Mouse (Mus musculus) CD4-positive, CD25-positive, alpha-beta regulatory T cell, adult 9 weeks (primary cell): ENCODE results near the gene Nanos2. TPM values are rescaled to one million over a fixed set of nuclear protein-coding genes. Genes with fewer than 3 reads are reported as not detected.

ENCODE experiments used
- polyA plus RNA-seq: library from polyadenylated mRNA; unstranded; fragments of 100-300 nt; shearing (Covaris generic); gene quantifications from one replicate; pipeline ENCODE4 v1.2.1, GENCODE M21; 2017

The Nanos2 gene
- not detected for polyA plus RNA-seq

GRCm38 (mm10) chr7:18987100-18987499 lies at the start of gene Nanos2:
Gene Nanos2, plus strand, starts transcription at chr7:18987400.

GRCm38 (mm10) chr7:18990601-18991295 lies 3.5 kb downstream of the Nanos2 start, which contains the start of gene Mypop:
Gene Mypop, plus strand, starts transcription at chr7:18991245.

GRCm38 (mm10) chr7:19003902-19004630 lies 16.9 kb downstream of the Nanos2 start, which contains the start of gene Irf2bp1:
Gene Irf2bp1, plus strand, starts transcription at chr7:19004044.

GRCm38 (mm10) chr7:19023357-19023814 lies 36.2 kb downstream of the Nanos2 start, which contains the start of gene Foxa3:
Gene Foxa3, minus strand, starts transcription at chr7:19023538.

GRCm38 (mm10) chr7:19024096-19024506 lies 36.9 kb downstream of the Nanos2 start, which contains the start of gene Sympk:
Gene Sympk, plus strand, starts transcription at chr7:19024377.

Other genes with a start within 250 kb of the Nanos2 start
- gene Psg19, start 188.9 kb upstream of the Nanos2 start, polyA plus RNA-seq = not detected
- not detected for gene Psg17, start 165.8 kb upstream of the Nanos2 start, polyA plus RNA-seq
- gene Mill2, start 147.4 kb upstream of the Nanos2 start, polyA plus RNA-seq = not detected
- 189 TPM for gene Pglyrp1, start 116.1 kb upstream of the Nanos2 start, polyA plus RNA-seq
- gene Ccdc61, start 77.0 kb upstream of the Nanos2 start, polyA plus RNA-seq = 20.1 TPM
- gene Nova2, start 61.5 kb upstream of the Nanos2 start, polyA plus RNA-seq = 0.06 TPM
- 3.5 TPM for gene Mypop, start 3.8 kb downstream of the Nanos2 start, polyA plus RNA-seq
- gene Irf2bp1, start 16.6 kb downstream of the Nanos2 start, polyA plus RNA-seq = 3.1 TPM
- gene Foxa3, start 36.1 kb downstream of the Nanos2 start, polyA plus RNA-seq = not detected
- gene Sympk, start 37.0 kb downstream of the Nanos2 start, polyA plus RNA-seq = 19.0 TPM
- not detected for gene Rsph6a, start 67.3 kb downstream of the Nanos2 start, polyA plus RNA-seq
- not detected for gene Dmwd, start 88.8 kb downstream of the Nanos2 start, polyA plus RNA-seq
- gene Dmpk, start 96.4 kb downstream of the Nanos2 start, polyA plus RNA-seq = 0.42 TPM
- 0.15 TPM for gene Six5, start 107.2 kb downstream of the Nanos2 start, polyA plus RNA-seq
- not detected for gene Gm4969, start 131.0 kb downstream of the Nanos2 start, polyA plus RNA-seq
- 28.3 TPM for gene Fbxo46, start 132.5 kb downstream of the Nanos2 start, polyA plus RNA-seq
- 17.4 TPM for gene Qpctl, start 161.9 kb downstream of the Nanos2 start, polyA plus RNA-seq
- gene Snrpd2, start 162.3 kb downstream of the Nanos2 start, polyA plus RNA-seq = 54.7 TPM
- gene Gipr, start 178.7 kb downstream of the Nanos2 start, polyA plus RNA-seq = not detected
- gene Eml2, start 189.0 kb downstream of the Nanos2 start, polyA plus RNA-seq = 33.3 TPM
- 0.31 TPM for gene Gpr4, start 225.1 kb downstream of the Nanos2 start, polyA plus RNA-seq
- gene Opa3, start 240.9 kb downstream of the Nanos2 start, polyA plus RNA-seq = 25.6 TPM